ENCODE assay signal across 13 mouse cellular contexts in the genomic region with DNA sequence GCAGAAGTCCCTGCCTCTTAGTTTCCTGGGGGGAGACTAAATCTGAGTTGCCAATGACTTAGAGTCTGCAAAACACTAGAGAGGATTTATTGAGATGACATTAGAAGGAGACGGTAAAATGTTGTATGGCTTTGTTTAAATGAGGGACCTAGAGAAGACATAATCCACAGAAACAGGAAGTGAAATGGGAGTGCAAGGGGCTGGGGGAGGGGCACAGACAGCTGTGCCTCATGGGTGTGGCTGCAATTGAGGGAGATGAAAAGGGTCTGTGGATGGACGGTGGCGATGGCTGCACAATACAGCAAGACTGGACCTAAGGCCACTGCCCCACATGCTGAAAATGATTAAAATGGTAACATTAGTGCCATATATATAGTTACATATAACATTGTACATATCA. TPM values are rescaled to one million over a fixed set of nuclear protein-coding genes. Genes with fewer than 3 reads are reported as not detected.
A peak's percentile ranks its signal among the peaks of the same experiment; 100 is the strongest.
DNase-seq lines count a peak whose midpoint lies in the region; ATAC-seq lines count a peak whose summit lies in the region.
"Had no signal": no experiment of that assay in that cellular context is flagged by ENCODE, and none has a peak within 500 bp of the region (broad histone marks: within the 10 kb centered on the region; RNA-seq: fewer than 3 reads in every experiment).

No protein-coding gene starts in this region.

- H3K4me3 ChIP-seq in heart, embryonic 13.5 days: no peak overlapping the region
- no peak overlapping the region for H3K4me3 ChIP-seq in midbrain, embryonic 16.5 days (ENCODE audit: low read depth, low read length)
- H3K4me3 ChIP-seq: midbrain, embryonic 12.5 days had no signal

- 0 out of 2 replicates have a peak, but pooled peaks cover 2% of the 10 kb centered on the region for H3K27me3 ChIP-seq in heart, embryonic 13.5 days (replicated peaks)
- no peaks in the 10 kb centered on the region for H3K27me3 ChIP-seq in midbrain, embryonic 16.5 days (ENCODE audit: control insufficient read depth, insufficient read depth, low read depth, low read length)
- H3K27me3 ChIP-seq: midbrain, embryonic 12.5 days had no signal

- H3K36me3 ChIP-seq in heart, embryonic 13.5 days: no peaks in the 10 kb centered on the region; the same call in 1 of the 2 replicates
- no peaks in the 10 kb centered on the region for H3K36me3 ChIP-seq in midbrain, embryonic 16.5 days (ENCODE audit: control insufficient read depth, insufficient read depth, low read length)
- H3K36me3 ChIP-seq: midbrain, embryonic 12.5 days had no signal

- ATAC-seq in heart, embryonic 13.5 days (ENCODE audit: extremely low read depth, insufficient number of reproducible peaks, low FRiP score, low TSS enrichment): no peak
- no peak for ATAC-seq in midbrain, embryonic 16.5 days
- ATAC-seq: forebrain, embryonic 16.5 days had no signal

- no peaks in the 10 kb centered on the region for H3K9me3 ChIP-seq in heart, embryonic 13.5 days
- H3K9me3 ChIP-seq in midbrain, embryonic 16.5 days (replicated peaks; ENCODE audit: control insufficient read depth, low read length, poor library complexity, severe bottlenecking): no peaks in the 10 kb centered on the region
- H3K9me3 ChIP-seq: midbrain, embryonic 12.5 days had no signal

- DNase-seq in heart, postnatal 36 days: no peak
- DNase-seq in ZHBTc4 (ENCODE audit: low read depth, low spot score): peak; percentile 16
- peak; percentile 35 for DNase-seq in lung, postnatal 14 days
- peak; percentile 44 for DNase-seq in thymus, postnatal 0 days (ENCODE audit: low spot score)
- DNase-seq in testis, postnatal 14 days (ENCODE audit: low spot score): no peak
- no peak for DNase-seq in gastrocnemius, postnatal 25 days
- DNase-seq: cerebellum, adult 11 months; layer of hippocampus, postnatal 36 days had no signal

- 0 out of 2 replicates have a peak overlapping the region, but pooled peaks have one; percentile 8 for H3K27ac ChIP-seq in heart, embryonic 13.5 days (replicated peaks)
- H3K27ac ChIP-seq in midbrain, embryonic 16.5 days (ENCODE audit: low read length): no peak overlapping the region
- H3K27ac ChIP-seq: midbrain, embryonic 12.5 days had no signal

- H3K4me1 ChIP-seq in heart, embryonic 13.5 days: peaks cover 27% of the 10 kb centered on the region
- H3K4me1 ChIP-seq in midbrain, embryonic 16.5 days (ENCODE audit: control insufficient read depth, insufficient read depth, low read length): no peaks in the 10 kb centered on the region
- H3K4me1 ChIP-seq: midbrain, embryonic 12.5 days had no signal

- H3K4me2 ChIP-seq in heart, embryonic 13.5 days: no peak overlapping the region
- no peak overlapping the region for H3K4me2 ChIP-seq in midbrain, embryonic 16.5 days (ENCODE audit: low read length)
- H3K4me2 ChIP-seq: midbrain, embryonic 12.5 days had no signal

- WGBS in heart, embryonic 13.5 days: 46% methylated on average over 3 of the region's 3 CpGs
- WGBS in midbrain, embryonic 16.5 days: 54% methylated on average over 3 of the region's 3 CpGs

- intact Hi-C loops in heart, postnatal 36 days (cut with DNase I): no loop called here

- H3K9ac ChIP-seq in heart, embryonic 13.5 days: no peak overlapping the region
- no peak overlapping the region for H3K9ac ChIP-seq in midbrain, embryonic 16.5 days (ENCODE audit: low read depth, low read length)
- H3K9ac ChIP-seq: midbrain, embryonic 12.5 days had no signal

RNA-seq across cellular contexts. Expression of a gene that starts 56.7 kb away (rescaled TPM):
- 6.2 TPM in 2 replicates for polyA plus RNA-seq in heart, embryonic 13.5 days (2015; fragmentation: Nextera tagmentation; extraction: Ambion mirVana)
- 10 to 100 TPM; 14.1 to 28.1 TPM for total RNA-seq in heart, postnatal 36 days (2021)
- polyA plus RNA-seq in thymus, postnatal 0 days (2015; fragmentation: Nextera tagmentation; extraction: Ambion mirVana): 3.0 and 3.8 TPM in 2 replicates
- 4.0 and 5.0 TPM in 2 replicates for polyA plus RNA-seq in midbrain, embryonic 16.5 days (2015; fragmentation: Nextera tagmentation; extraction: Ambion mirVana)
- 1 to 10 TPM; 5.8 to 9.3 TPM for total RNA-seq in gastrocnemius, postnatal 25 days (2021)
- total RNA-seq: ES-E14 had no signal

Comparison
In these comparisons a context has a peak if more than half of its experiments do, and no peak if none do; other contexts are left out.
1. DNase-seq: peak in ZHBTc4 (single experiment), lung, postnatal 14 days (single experiment) and thymus, postnatal 0 days (single experiment); none in heart, postnatal 36 days (0 of 2), testis, postnatal 14 days (single experiment) and gastrocnemius, postnatal 25 days (single experiment).